Mouse (Mus musculus): Measurements from ENCODE around the gene Kcnk18.
A peak's percentile ranks its signal among the peaks of the same experiment; 100 is the strongest.

- TF ChIP-seq POLR2A (IDR thresholded peaks at IDR 0.05; ENCODE audit: borderline replicate concordance, extremely low read depth, insufficient read depth, insufficient read length, poor library complexity, severe bottlenecking) (no peak), CTCF (IDR thresholded peaks at IDR 0.05; ENCODE audit: borderline replicate concordance, extremely low read depth, insufficient read depth, insufficient read length) (peak; percentile 89)
Observed at GRCm38 (mm10) chr19:59208475-59208874, 10.5 kb upstream of the Kcnk18 start.
